Mouse (Mus musculus): Measurements from ENCODE around the gene Trpm2.

DNA sequence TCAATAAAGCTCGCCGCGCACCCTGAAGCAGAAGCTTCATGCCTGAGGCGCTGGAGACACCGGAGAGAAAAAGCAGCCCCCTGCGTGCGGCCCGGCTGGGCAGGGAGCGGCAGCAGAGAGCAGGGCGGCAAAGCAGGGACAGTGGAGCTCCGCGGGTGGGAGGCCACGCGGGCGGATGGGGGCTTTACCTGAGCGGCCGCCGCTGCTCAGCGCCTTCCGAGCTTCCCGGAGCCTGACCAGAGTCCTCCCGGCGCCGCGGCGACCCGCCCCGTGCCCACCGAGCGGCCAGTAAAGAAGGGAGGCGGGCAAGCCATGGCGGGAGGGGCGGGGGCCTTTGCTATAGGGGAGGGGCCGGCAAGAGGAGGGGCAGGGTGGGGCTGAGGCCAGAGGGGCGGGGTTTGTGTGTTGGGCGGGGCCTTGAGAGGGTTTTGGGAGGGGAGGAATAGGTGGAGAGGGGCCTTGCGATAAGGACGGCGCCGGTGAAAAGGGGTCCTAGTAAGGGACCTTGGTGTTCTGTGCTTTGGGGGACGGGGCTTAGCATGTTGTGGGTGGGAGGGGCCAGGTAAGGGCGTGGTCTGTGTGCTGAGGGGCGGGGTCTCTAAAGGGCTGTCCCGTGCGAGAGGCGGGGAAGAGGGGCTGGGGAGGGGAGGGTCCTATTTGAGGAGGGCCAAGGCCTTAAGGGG, 68.0 kb downstream of the Trpm2 start, which contains the start of gene Lrrc3:
- TF ChIP-seq POLR2A (IDR thresholded peaks at IDR 0.05; ENCODE audit: insufficient read length, low read depth) (no peak), SRF (IDR thresholded peaks at IDR 0.05; ENCODE audit: control insufficient read depth, insufficient read length, low read depth) (no peak), TCF12 (IDR thresholded peaks at IDR 0.05; ENCODE audit: insufficient read depth, poor library complexity, severe bottlenecking) (no peak), MYOD1 (IDR thresholded peaks at IDR 0.05; ENCODE audit: control insufficient read depth in 1 of 3, insufficient read length in 2 of 3, low read depth in 2 of 3) (no peak)

Measured in myocyte (in vitro differentiated cells).